Mouse (Mus musculus) C2C12 (cell line): ENCODE results near the gene Nfib.

Experiments used
- CEBPB ChIP-seq: IDR thresholded peaks from one replicate; pipeline ENCODE4 v1.6.1; 2011; ENCODE audit warnings: low read depth, mild to moderate bottlenecking, control low read depth, moderate library complexity
- CTCF ChIP-seq: IDR thresholded peaks from one replicate; pipeline ENCODE4 v1.5.1; 2011; ENCODE audit not compliant: control insufficient read depth, insufficient read depth, insufficient read length
- FOSL1 ChIP-seq: IDR thresholded peaks from one replicate; pipeline ENCODE4 v1.8.0; 2011; ENCODE audit warnings: mild to moderate bottlenecking, low read length; ENCODE audit not compliant: poor library complexity, insufficient read depth, severe bottlenecking
- USF1 ChIP-seq: IDR thresholded peaks from one replicate; pipeline ENCODE4 v1.6.1; 2011; ENCODE audit warnings: low read depth, mild to moderate bottlenecking, control low read depth, moderate library complexity

DNA sequence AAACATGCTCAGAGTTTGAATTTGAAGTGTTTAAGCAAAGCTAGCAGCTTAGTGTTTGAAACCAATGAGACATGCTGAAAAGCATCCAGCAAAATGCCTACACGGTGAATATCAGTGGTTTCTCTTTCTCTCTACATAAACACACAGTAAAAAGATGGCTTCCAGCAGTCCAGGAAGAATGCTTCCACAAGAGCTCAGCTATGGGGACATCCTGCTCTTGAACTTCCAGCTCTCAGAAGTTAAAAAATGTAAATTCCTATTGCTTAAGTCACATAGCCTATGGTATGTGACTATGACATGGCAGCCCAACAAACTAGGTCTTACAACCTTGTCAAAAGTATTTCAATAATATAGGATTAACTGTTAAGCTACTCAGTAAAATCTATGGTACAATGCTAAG is 261.5 kb downstream of the Nfib start:
- TF ChIP-seq CTCF (no peak), FOSL1 (no peak), USF1 (no peak), CEBPB (no peak)
